Mouse (Mus musculus) kidney, adult 2 months (tissue): Measurements from ENCODE around the gene Rpp25. TPM values are rescaled to one million over a fixed set of nuclear protein-coding genes. Genes with fewer than 3 reads are reported as not detected.

Experiments
- DNase-seq: peaks from one replicate; pipeline ENCODE4 v3.0.0; 2021
- H3K27ac ChIP-seq: fragments of 200-500 bp; 2 replicates; pipeline ENCODE4 v1.5.1; 2012; ENCODE audit warnings: low read depth, low read length, control low read depth, inconsistent platforms; ENCODE audit not compliant: insufficient read depth
- H3K27me3 ChIP-seq: fragments of 200-500 bp; replicated peaks from 2 replicates; pipeline ENCODE4 v1.6.1; 2012; ENCODE audit warnings: mild to moderate bottlenecking, moderate library complexity, low read length, inconsistent platforms; ENCODE audit not compliant: control insufficient read depth, insufficient read depth
- H3K36me3 ChIP-seq: fragments of 200-500 bp; 2 replicates; pipeline ENCODE4 v1.6.1; 2012; ENCODE audit warnings: mild to moderate bottlenecking, moderate library complexity, low read length, inconsistent platforms; ENCODE audit not compliant: control insufficient read depth, insufficient read depth
- H3K4me1 ChIP-seq: fragments of 200-500 bp; 2 replicates; pipeline ENCODE4 v1.6.1; 2011; ENCODE audit warnings: low read length; ENCODE audit not compliant: control insufficient read depth, insufficient read depth
- H3K4me3 ChIP-seq: fragments of 200-500 bp; 2 replicates; pipeline ENCODE4 v1.5.1; 2011; ENCODE audit warnings: mild to moderate bottlenecking, low read depth, low read length, control low read depth; ENCODE audit not compliant: insufficient read depth
- CTCF ChIP-seq: fragments of 200-500 bp; conservative IDR thresholded peaks from 2 replicates; pipeline ENCODE4 v1.5.1; 2011; ENCODE audit warnings: low read depth, mild to moderate bottlenecking, control low read depth, low read length, moderate library complexity, mixed read lengths; ENCODE audit not compliant: insufficient read depth, insufficient read length
- POLR2A ChIP-seq: fragments of 200-500 bp; IDR thresholded peaks from one replicate; pipeline ENCODE4 v1.6.1; 2011; ENCODE audit warnings: low read depth, low read length, control low read depth
- WGBS: fragments of 180-500 bp; shearing (Covaris S2); methylation state at CpG from one replicate; pipeline ENCODE4 v1.1.7; 2018; 5-methylcytosine and 5-hydroxymethylcytosine counted together
- polyA plus RNA-seq: library from polyadenylated mRNA; depleted of rRNA; stranded (reverse); fragments of >200 nt; gene quantifications from 2 replicates; pipeline ENCODE4 v1.2.3, GENCODE M21; 2012; rRNA removed

Rpp25 gene
- polyA plus RNA-seq, 1 experiment, result 0.36 TPM

DNA sequence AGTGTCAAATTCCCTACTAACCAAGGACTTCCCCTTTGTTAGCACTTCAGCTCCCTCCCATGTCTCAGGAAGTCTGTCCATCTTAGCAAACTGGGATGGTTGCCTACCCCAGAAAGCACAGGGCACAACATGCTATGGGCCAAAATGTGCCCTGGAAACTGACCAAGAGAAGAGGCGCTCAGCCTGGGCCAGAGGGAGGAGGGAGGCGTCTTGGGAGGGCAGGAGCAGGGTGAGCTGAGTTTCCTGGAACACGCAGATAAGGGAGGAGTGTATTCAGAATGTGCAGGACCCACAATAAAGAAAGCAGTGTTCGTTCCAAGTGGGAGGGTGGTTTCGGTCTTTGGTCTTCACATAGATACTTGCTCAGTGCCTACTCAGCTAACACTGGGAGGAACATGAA lies 43.5 kb downstream of the Rpp25 start:
- peaks cover 8% of the 10 kb centered on the region; the same call in 1 of the 2 replicates for H3K4me1 ChIP-seq
- no peak overlapping the region for H3K4me3 ChIP-seq
- 48% methylated on average over 5 of the region's 5 CpGs for WGBS
- H3K27me3 ChIP-seq, result no peaks in the 10 kb centered on the region
- no peak overlapping the region for H3K27ac ChIP-seq
- H3K36me3 ChIP-seq, result no peaks in the 10 kb centered on the region
- TF ChIP-seq CTCF, result no peak
- TF ChIP-seq POLR2A, result no peak
- peak; percentile 68 for DNase-seq

- Histone ChIP-seq H3K27me3 (no peaks in the 10 kb centered on the region), H3K36me3 (no peaks in the 10 kb centered on the region)
Observed at GRCm38 (mm10) chr9:57547869-57548268, 44.0 kb downstream of the Rpp25 start.

DNA sequence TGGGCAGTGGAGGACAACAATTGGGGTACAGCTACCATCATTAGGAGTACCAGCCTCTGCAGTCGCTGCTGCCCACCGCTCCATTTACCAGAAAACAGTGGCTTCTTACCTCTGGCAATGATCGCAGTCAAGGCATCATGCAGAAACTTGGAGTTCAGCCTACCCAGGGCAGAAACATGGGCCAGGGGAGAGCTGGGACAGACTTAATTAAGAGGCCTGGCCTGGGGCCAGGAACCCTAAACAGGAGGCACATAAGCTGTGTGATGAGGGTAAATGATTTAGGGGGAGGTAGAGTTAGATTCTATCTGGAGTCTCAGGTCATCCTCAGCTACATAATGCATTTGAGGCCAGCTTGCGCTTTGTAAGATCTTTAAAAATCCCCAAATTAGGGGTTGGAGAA lies 45.4 kb downstream of the Rpp25 start:
- Histone ChIP-seq H3K27me3 (no peaks in the 10 kb centered on the region), H3K4me3 (no peak overlapping the region), H3K27ac (no peak overlapping the region), H3K4me1 (peaks cover 8% of the 10 kb centered on the region; the same call in 1 of the 2 replicates), H3K36me3 (no peaks in the 10 kb centered on the region)
- no peak for TF ChIP-seq POLR2A
- no peak for TF ChIP-seq CTCF
- 92% methylated on average over 4 of the region's 4 CpGs for WGBS
- no peak for DNase-seq

More at GRCm38 (mm10) chr9:57547869-57548268, 44.0 kb downstream of the Rpp25 start:
- H3K4me3 ChIP-seq, result no peak overlapping the region
- 86% methylated on average over 11 of the region's 11 CpGs for WGBS
- no peak for DNase-seq
- peaks cover 8% of the 10 kb centered on the region; the same call in 1 of the 2 replicates for H3K4me1 ChIP-seq
- no peak overlapping the region for H3K27ac ChIP-seq
- TF ChIP-seq CTCF (no peak), POLR2A (no peak)

GRCm38 (mm10) chr9:57550126-57550862 lies 46.5 kb downstream of the Rpp25 start:
- H3K27me3 ChIP-seq, result no peaks in the 10 kb centered on the region
- 62% methylated on average over 11 of the region's 11 CpGs for WGBS
- TF ChIP-seq POLR2A, result no peak
- TF ChIP-seq CTCF, result no peak
- H3K27ac ChIP-seq, result no peak overlapping the region
- H3K4me1 ChIP-seq, result peaks cover 8% of the 10 kb centered on the region; the same call in 1 of the 2 replicates
- DNase-seq, result peak; percentile 90
- H3K4me3 ChIP-seq, result no peak overlapping the region
- no peaks in the 10 kb centered on the region for H3K36me3 ChIP-seq

- Histone ChIP-seq H3K4me3 (peak within 1 kb of the TSS; percentile 79), H3K4me1 (peaks cover 8% of the 10 kb centered on the region; the same call in 1 of the 2 replicates), H3K36me3 (no peaks in the 10 kb centered on the region), H3K27ac (no peak within 1 kb of the TSS), H3K27me3 (no peaks in the 10 kb centered on the region)
- WGBS, result under 1% methylated on average over 28 of the region's 28 CpGs
- peak; percentile 78 for DNase-seq
- TF ChIP-seq POLR2A (peak; percentile 18), CTCF (no peak)
Observed at GRCm38 (mm10) chr9:57552139-57552887, 48.5 kb downstream of the Rpp25 start, which contains the start of gene Mpi. Gene Mpi, minus strand, starts transcription at chr9:57552763.

GRCm38 (mm10) chr9:57553119-57553518 lies 49.3 kb downstream of the Rpp25 start:
- TF ChIP-seq CTCF (no peak), POLR2A (no peak)
- 82% methylated on average over 11 of the region's 11 CpGs for WGBS
- Histone ChIP-seq H3K4me1 (peaks cover 8% of the 10 kb centered on the region; the same call in 1 of the 2 replicates), H3K27me3 (no peaks in the 10 kb centered on the region), H3K27ac (no peak overlapping the region), H3K4me3 (no peak overlapping the region), H3K36me3 (no peaks in the 10 kb centered on the region)
- DNase-seq, result no peak

GRCm38 (mm10) chr9:57554753-57555152 lies 50.9 kb downstream of the Rpp25 start:
- 69% methylated on average over 3 of the region's 3 CpGs for WGBS
- no peak for TF ChIP-seq POLR2A
- TF ChIP-seq CTCF, result no peak
- no peak overlapping the region for H3K4me3 ChIP-seq
- peaks cover 8% of the 10 kb centered on the region; the same call in 1 of the 2 replicates for H3K4me1 ChIP-seq
- H3K27ac ChIP-seq, result no peak overlapping the region
- no peak for DNase-seq
- no peaks in the 10 kb centered on the region for H3K36me3 ChIP-seq
- H3K27me3 ChIP-seq, result no peaks in the 10 kb centered on the region

Other genes with a start within 250 kb of the Rpp25 start
- 9.5 TPM in 2 replicates for gene 1700017B05Rik, start 241.4 kb upstream of the Rpp25 start, polyA plus RNA-seq
- gene Ppcdc, start 63.9 kb upstream of the Rpp25 start, polyA plus RNA-seq, result 45.4 and 57.9 TPM in 2 replicates
- gene Scamp5, start 36.0 kb upstream of the Rpp25 start, polyA plus RNA-seq, result 76.4 and 83.5 TPM in 2 replicates
- 757 and 763 TPM in 2 replicates for gene Cox5a, start 17.2 kb downstream of the Rpp25 start, polyA plus RNA-seq
- gene Fam219b, start 33.5 kb downstream of the Rpp25 start, polyA plus RNA-seq, result 6.2 and 12.2 TPM in 2 replicates
- gene Mpi, start 48.7 kb downstream of the Rpp25 start, polyA plus RNA-seq, result 62.4 and 70.4 TPM in 2 replicates
- gene Scamp2, start 56.9 kb downstream of the Rpp25 start, polyA plus RNA-seq, result 166 and 187 TPM in 2 replicates
- 26.2 and 26.9 TPM in 2 replicates for gene Ulk3, start 85.4 kb downstream of the Rpp25 start, polyA plus RNA-seq
- 0.42 and 0.47 TPM in 2 replicates for gene Cplx3, start 102.3 kb downstream of the Rpp25 start, polyA plus RNA-seq
- 0.08 TPM in 1 of 2 replicates, not detected in the other for gene Lman1l, start 116.7 kb downstream of the Rpp25 start, polyA plus RNA-seq
- 30.9 and 42.4 TPM in 2 replicates for gene Csk, start 149.6 kb downstream of the Rpp25 start, polyA plus RNA-seq
- 0.07 TPM in 1 of 2 replicates, not detected in the other for gene Cyp1a2, start 179.7 kb downstream of the Rpp25 start, polyA plus RNA-seq
- 0.97 and 1.0 TPM in 2 replicates for gene Cyp1a1, start 183.9 kb downstream of the Rpp25 start, polyA plus RNA-seq
- gene Edc3, start 204.5 kb downstream of the Rpp25 start, polyA plus RNA-seq, result 7.9 and 8.4 TPM in 2 replicates